Mouse (Mus musculus): ENCODE measurements around the gene Lmln. TPM values are rescaled to one million over a fixed set of nuclear protein-coding genes. Genes with fewer than 3 reads are reported as not detected.

The Lmln gene
- polyA plus RNA-seq, 1 experiment from 2014 or later: 2.5 TPM

- Histone ChIP-seq H3K27ac (ENCODE audit: low read depth, low read length) (no peak overlapping the region), H3K27me3 (ENCODE audit: control insufficient read depth, insufficient read depth, low read length) (no peaks in the 10 kb centered on the region), H3K4me2 (ENCODE audit: low read depth) (no peak overlapping the region), H3K4me1 (ENCODE audit: control insufficient read depth, insufficient read depth, low read length) (no peaks in the 10 kb centered on the region), H3K9ac (ENCODE audit: low read length) (no peak overlapping the region), H3K4me3 (ENCODE audit: low read depth, low read length) (no peak overlapping the region), H3K36me3 (ENCODE audit: control insufficient read depth, insufficient read depth, low read length) (no peaks in the 10 kb centered on the region; the same call in 1 of the 2 replicates), H3K9me3 (ENCODE audit: control insufficient read depth, low read length) (no peaks in the 10 kb centered on the region)
- ATAC-seq (ENCODE audit: insufficient read depth, low FRiP score, low TSS enrichment) (no peak), DNase-seq (ENCODE audit: low spot score) (no peak)
- 95% methylated on average over 7 of the region's 7 CpGs for WGBS
Measured at GRCm38 (mm10) chr16:33080063-33080462, 17.7 kb downstream of the Lmln start.

DNA sequence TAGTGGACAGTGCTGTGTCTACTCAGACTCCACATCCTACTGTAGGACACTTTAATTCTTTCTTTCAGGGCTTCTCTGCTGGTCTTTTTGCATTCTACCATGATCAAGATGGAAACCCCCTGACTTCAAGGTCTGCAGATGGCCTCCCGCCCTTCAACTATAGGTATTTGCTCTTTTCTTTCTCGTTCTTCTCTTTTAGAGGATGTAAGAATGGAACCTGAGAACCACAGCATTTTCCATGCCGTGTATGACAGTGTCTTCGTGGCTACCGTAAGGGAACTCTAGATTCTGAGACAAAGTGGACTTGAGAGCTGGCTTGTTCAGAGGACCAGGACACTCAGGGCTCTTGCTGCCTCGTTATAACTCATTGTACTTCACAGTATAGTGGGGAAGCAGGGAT, 20.6 kb downstream of the Lmln start:
- H3K4me3 ChIP-seq (ENCODE audit: low read depth, low read length): no peak overlapping the region
- H3K9ac ChIP-seq (ENCODE audit: low read length): no peak overlapping the region
- H3K9me3 ChIP-seq (ENCODE audit: control insufficient read depth, low read length): no peaks in the 10 kb centered on the region
- H3K4me2 ChIP-seq (ENCODE audit: low read depth): no peak overlapping the region
- DNase-seq (ENCODE audit: low spot score) (no peak), ATAC-seq (ENCODE audit: insufficient read depth, low FRiP score, low TSS enrichment) (no peak)
- H3K36me3 ChIP-seq (ENCODE audit: control insufficient read depth, insufficient read depth, low read length): no peaks in the 10 kb centered on the region; the same call in 1 of the 2 replicates
- H3K4me1 ChIP-seq (ENCODE audit: control insufficient read depth, insufficient read depth, low read length): no peaks in the 10 kb centered on the region
- no peak overlapping the region for H3K27ac ChIP-seq (ENCODE audit: low read depth, low read length)
- H3K27me3 ChIP-seq (ENCODE audit: control insufficient read depth, insufficient read depth, low read length): no peaks in the 10 kb centered on the region
- WGBS: 93% methylated on average over 6 of the region's 6 CpGs

GRCm38 (mm10) chr16:33083996-33084395, 21.7 kb downstream of the Lmln start:
- Histone ChIP-seq H3K36me3 (ENCODE audit: control insufficient read depth, insufficient read depth, low read length) (no peaks in the 10 kb centered on the region; the same call in 1 of the 2 replicates), H3K27ac (ENCODE audit: low read depth, low read length) (no peak overlapping the region), H3K4me2 (ENCODE audit: low read depth) (no peak overlapping the region), H3K27me3 (ENCODE audit: control insufficient read depth, insufficient read depth, low read length) (no peaks in the 10 kb centered on the region), H3K4me3 (ENCODE audit: low read depth, low read length) (no peak overlapping the region), H3K4me1 (ENCODE audit: control insufficient read depth, insufficient read depth, low read length) (no peaks in the 10 kb centered on the region), H3K9me3 (ENCODE audit: control insufficient read depth, low read length) (no peaks in the 10 kb centered on the region), H3K9ac (ENCODE audit: low read length) (no peak overlapping the region)
- 90% methylated on average over 2 of the region's 2 CpGs for WGBS
- ATAC-seq (ENCODE audit: insufficient read depth, low FRiP score, low TSS enrichment) (no peak), DNase-seq (ENCODE audit: low spot score) (no peak)

GRCm38 (mm10) chr16:33085666-33086065, 23.3 kb downstream of the Lmln start:
- Histone ChIP-seq H3K4me3 (ENCODE audit: low read depth, low read length) (no peak overlapping the region), H3K9me3 (ENCODE audit: control insufficient read depth, low read length) (no peaks in the 10 kb centered on the region), H3K27me3 (ENCODE audit: control insufficient read depth, insufficient read depth, low read length) (no peaks in the 10 kb centered on the region), H3K4me1 (ENCODE audit: control insufficient read depth, insufficient read depth, low read length) (no peaks in the 10 kb centered on the region), H3K27ac (ENCODE audit: low read depth, low read length) (no peak overlapping the region), H3K4me2 (ENCODE audit: low read depth) (no peak overlapping the region), H3K36me3 (ENCODE audit: control insufficient read depth, insufficient read depth, low read length) (no peaks in the 10 kb centered on the region; the same call in 1 of the 2 replicates), H3K9ac (ENCODE audit: low read length) (no peak overlapping the region)
- ATAC-seq (ENCODE audit: insufficient read depth, low FRiP score, low TSS enrichment) (no peak), DNase-seq (ENCODE audit: low spot score) (no peak)
- 85% methylated on average over 8 of the region's 8 CpGs for WGBS

DNA sequence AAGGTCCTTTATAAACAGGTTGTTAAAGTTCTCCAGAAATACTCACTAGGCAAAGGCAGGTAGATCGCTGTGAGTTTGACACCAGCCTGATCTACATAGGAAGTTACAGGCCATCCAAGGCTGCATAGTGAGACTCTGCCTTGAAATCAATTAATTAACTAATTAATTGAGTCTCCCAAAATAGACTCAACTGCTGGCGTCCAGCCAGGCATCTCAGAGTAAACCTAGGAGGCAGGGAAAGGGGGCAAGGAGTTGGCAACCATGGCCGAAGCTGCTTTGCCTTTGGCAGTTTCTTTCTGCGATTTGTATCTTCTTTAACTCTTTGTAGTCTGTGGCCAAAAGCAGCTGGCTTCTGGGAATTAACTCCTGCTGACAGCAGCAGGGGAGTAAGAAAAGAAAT, 51.4 kb downstream of the Lmln start:
- Histone ChIP-seq H3K9ac (ENCODE audit: low read length) (no peak overlapping the region), H3K27ac (ENCODE audit: low read depth, low read length) (no peak overlapping the region), H3K36me3 (ENCODE audit: control insufficient read depth, insufficient read depth, low read length) (no peaks in the 10 kb centered on the region), H3K4me2 (ENCODE audit: low read depth) (no peak overlapping the region), H3K4me1 (ENCODE audit: control insufficient read depth, insufficient read depth, low read length) (no peaks in the 10 kb centered on the region), H3K27me3 (ENCODE audit: control insufficient read depth, insufficient read depth, low read length) (no peaks in the 10 kb centered on the region), H3K4me3 (ENCODE audit: low read depth, low read length) (no peak overlapping the region), H3K9me3 (ENCODE audit: control insufficient read depth, low read length) (no peaks in the 10 kb centered on the region)
- DNase-seq (ENCODE audit: low spot score): no peak
- WGBS: 61% methylated on average over 4 of the region's 4 CpGs
- no peak for ATAC-seq (ENCODE audit: insufficient read depth, low FRiP score, low TSS enrichment)

GRCm38 (mm10) chr16:33123373-33123772, 61.1 kb downstream of the Lmln start:
- H3K9ac ChIP-seq (ENCODE audit: low read length): no peak overlapping the region
- ATAC-seq (ENCODE audit: insufficient read depth, low FRiP score, low TSS enrichment) (no peak), DNase-seq (ENCODE audit: low spot score) (no peak)
- H3K36me3 ChIP-seq (ENCODE audit: control insufficient read depth, insufficient read depth, low read length): no peaks in the 10 kb centered on the region
- no peaks in the 10 kb centered on the region for H3K27me3 ChIP-seq (ENCODE audit: control insufficient read depth, insufficient read depth, low read length)
- WGBS: 76% methylated on average over 8 of the region's 8 CpGs
- no peaks in the 10 kb centered on the region for H3K9me3 ChIP-seq (ENCODE audit: control insufficient read depth, low read length)
- H3K4me2 ChIP-seq (ENCODE audit: low read depth): no peak overlapping the region
- no peak overlapping the region for H3K4me3 ChIP-seq (ENCODE audit: low read depth, low read length)
- H3K4me1 ChIP-seq (ENCODE audit: control insufficient read depth, insufficient read depth, low read length): 0 out of 2 replicates have a peak, but pooled peaks cover 4% of the 10 kb centered on the region
- no peak overlapping the region for H3K27ac ChIP-seq (ENCODE audit: low read depth, low read length)

- Histone ChIP-seq H3K27me3 (ENCODE audit: control insufficient read depth, insufficient read depth, low read length) (no peaks in the 10 kb centered on the region), H3K9me3 (ENCODE audit: control insufficient read depth, low read length) (no peaks in the 10 kb centered on the region), H3K4me2 (ENCODE audit: low read depth) (no peak overlapping the region), H3K4me3 (ENCODE audit: low read depth, low read length) (no peak overlapping the region), H3K4me1 (ENCODE audit: control insufficient read depth, insufficient read depth, low read length) (0 out of 2 replicates have a peak, but pooled peaks cover 4% of the 10 kb centered on the region), H3K36me3 (ENCODE audit: control insufficient read depth, insufficient read depth, low read length) (no peaks in the 10 kb centered on the region), H3K27ac (ENCODE audit: low read depth, low read length) (no peak overlapping the region), H3K9ac (ENCODE audit: low read length) (no peak overlapping the region)
- ATAC-seq (ENCODE audit: insufficient read depth, low FRiP score, low TSS enrichment) (no peak), DNase-seq (ENCODE audit: low spot score) (peak; percentile 43)
- WGBS: 82% methylated on average over 24 of the region's 24 CpGs
Measured at GRCm38 (mm10) chr16:33123938-33124820, 61.9 kb downstream of the Lmln start.

- no peak overlapping the region for H3K9ac ChIP-seq (ENCODE audit: low read length)
- no peak overlapping the region for H3K27ac ChIP-seq (ENCODE audit: low read depth, low read length)
- 82% methylated on average over 6 of the region's 6 CpGs for WGBS
- no peaks in the 10 kb centered on the region for H3K36me3 ChIP-seq (ENCODE audit: control insufficient read depth, insufficient read depth, low read length)
- no peak overlapping the region for H3K4me3 ChIP-seq (ENCODE audit: low read depth, low read length)
- no peaks in the 10 kb centered on the region for H3K9me3 ChIP-seq (ENCODE audit: control insufficient read depth, low read length)
- no peak for ATAC-seq (ENCODE audit: insufficient read depth, low FRiP score, low TSS enrichment)
- DNase-seq (ENCODE audit: low spot score): no peak
- H3K27me3 ChIP-seq (ENCODE audit: control insufficient read depth, insufficient read depth, low read length): no peaks in the 10 kb centered on the region
- H3K4me2 ChIP-seq (ENCODE audit: low read depth): no peak overlapping the region
- 0 out of 2 replicates have a peak, but pooled peaks cover 4% of the 10 kb centered on the region for H3K4me1 ChIP-seq (ENCODE audit: control insufficient read depth, insufficient read depth, low read length)
Measured at GRCm38 (mm10) chr16:33127052-33127451, 64.7 kb downstream of the Lmln start.

DNA sequence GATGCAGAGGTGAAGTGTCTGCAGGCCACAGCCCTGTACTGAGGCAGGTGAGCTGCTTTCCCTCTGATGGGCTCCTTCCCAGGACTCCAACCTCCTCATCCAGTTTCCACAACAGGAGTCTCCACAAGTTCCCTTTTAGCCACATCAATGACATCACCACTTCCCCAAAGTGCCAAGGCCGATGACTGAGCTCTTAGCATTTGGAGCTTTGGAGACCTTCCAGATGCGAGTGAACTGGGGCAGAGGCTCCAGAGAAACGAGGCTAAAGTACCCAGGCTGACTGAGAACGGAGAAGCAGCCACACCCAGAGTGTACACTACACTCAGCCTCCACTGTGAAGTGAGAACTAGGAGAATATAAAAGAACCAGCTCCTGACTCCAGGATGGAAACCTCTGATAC, 68.4 kb downstream of the Lmln start:
- Histone ChIP-seq H3K36me3 (ENCODE audit: control insufficient read depth, insufficient read depth, low read length) (no peaks in the 10 kb centered on the region), H3K9ac (ENCODE audit: low read length) (no peak overlapping the region), H3K4me2 (ENCODE audit: low read depth) (no peak overlapping the region), H3K9me3 (ENCODE audit: control insufficient read depth, low read length) (no peaks in the 10 kb centered on the region), H3K27ac (ENCODE audit: low read depth, low read length) (no peak overlapping the region), H3K27me3 (ENCODE audit: control insufficient read depth, insufficient read depth, low read length) (no peaks in the 10 kb centered on the region), H3K4me3 (ENCODE audit: low read depth, low read length) (no peak overlapping the region), H3K4me1 (ENCODE audit: control insufficient read depth, insufficient read depth, low read length) (0 out of 2 replicates have a peak, but pooled peaks cover 4% of the 10 kb centered on the region)
- DNase-seq (ENCODE audit: low spot score): no peak
- 73% methylated on average over 4 of the region's 4 CpGs for WGBS
- no peak for ATAC-seq (ENCODE audit: insufficient read depth, low FRiP score, low TSS enrichment)

Measured in neural tube, embryonic 11.5 days (tissue).